Mouse (Mus musculus): ENCODE measurements around the gene Kbtbd7.

The Kbtbd7 gene

GRCm38 (mm10) chr14:79425979-79426729 lies at the start of gene Kbtbd7:
TSS of gene Kbtbd7 (plus strand) at chr14:79426511.
- under 1% methylated on average over 39 of the region's 44 CpGs for WGBS

GRCm38 (mm10) chr14:79383120-79383519 lies 43.2 kb upstream of the Kbtbd7 start:
- 98% methylated on average over 7 of the region's 7 CpGs for WGBS

GRCm38 (mm10) chr14:79388304-79388703 lies 38.0 kb upstream of the Kbtbd7 start:
- 93% methylated on average over 3 of the region's 3 CpGs for WGBS

GRCm38 (mm10) chr14:79389438-79390264 lies 36.7 kb upstream of the Kbtbd7 start:
- WGBS: 3% methylated on average over 16 of the region's 16 CpGs

GRCm38 (mm10) chr14:79390265-79390926 lies 35.9 kb upstream of the Kbtbd7 start, which contains the start of gene Naa16:
TSS of gene Naa16 (minus strand) at chr14:79390778.
- under 1% methylated on average over 71 of the region's 71 CpGs for WGBS

GRCm38 (mm10) chr14:79393289-79393688 lies 33.0 kb upstream of the Kbtbd7 start:
- 30% methylated on average over 1 of the region's 1 CpGs for WGBS

- WGBS: 18% methylated on average over 23 of the region's 23 CpGs
Observed at GRCm38 (mm10) chr14:79397321-79398122, 28.8 kb upstream of the Kbtbd7 start, which contains the start of gene Mtrf1. TSS of gene Mtrf1 (plus strand) at chr14:79397772.

- WGBS: 90% methylated on average over 2 of the region's 2 CpGs
Observed at GRCm38 (mm10) chr14:79407641-79408040, 18.7 kb upstream of the Kbtbd7 start.

- 94% methylated on average over 6 of the region's 6 CpGs for WGBS
Observed at GRCm38 (mm10) chr14:79409278-79409830, 17.0 kb upstream of the Kbtbd7 start.

- 85% methylated on average over 2 of the region's 2 CpGs for WGBS
Observed at GRCm38 (mm10) chr14:79410662-79411061, 15.6 kb upstream of the Kbtbd7 start.

- 91% methylated on average over 6 of the region's 6 CpGs for WGBS
Observed at GRCm38 (mm10) chr14:79413121-79413520, 13.2 kb upstream of the Kbtbd7 start.

- 78% methylated on average over 20 of the region's 20 CpGs for WGBS
Observed at GRCm38 (mm10) chr14:79420083-79420685, 6.1 kb upstream of the Kbtbd7 start.

GRCm38 (mm10) chr14:79426730-79427365 lies 537 bp downstream of the Kbtbd7 start:
- 57% methylated on average over 11 of the region's 59 CpGs for WGBS

GRCm38 (mm10) chr14:79434068-79434467 lies 7.8 kb downstream of the Kbtbd7 start:
- 87% methylated on average over 1 of the region's 1 CpGs for WGBS

- WGBS: 96% methylated on average over 2 of the region's 2 CpGs
Observed at GRCm38 (mm10) chr14:79440655-79441054, 14.3 kb downstream of the Kbtbd7 start.

- 80% methylated on average over 5 of the region's 5 CpGs for WGBS
Observed at GRCm38 (mm10) chr14:79441441-79441840, 15.1 kb downstream of the Kbtbd7 start.

- 79% methylated on average over 9 of the region's 9 CpGs for WGBS
Observed at GRCm38 (mm10) chr14:79444601-79445000, 18.3 kb downstream of the Kbtbd7 start.

GRCm38 (mm10) chr14:79445055-79445620 lies 18.8 kb downstream of the Kbtbd7 start:
- WGBS: 20% methylated on average over 16 of the region's 16 CpGs
